Mouse (Mus musculus) intestine, embryonic 14.5 days (tissue): ENCODE data around the gene Olfr846. TPM values are rescaled to one million over a fixed set of nuclear protein-coding genes. Genes with fewer than 3 reads are reported as not detected.

Experiments
- ATAC-seq: fragments of 200-750 bp; cut with Nextera tagmentation; replicated peaks from 2 replicates; pipeline ENCODE4 v1.8.0; 2017; ENCODE audit warnings: low read depth, moderate number of reproducible peaks, moderate TSS enrichment, moderate library complexity; ENCODE audit not compliant: low FRiP score, low TSS enrichment
- DNase-seq: peaks from one replicate; pipeline ENCODE4 v3.0.0-alpha.2; 2018; ENCODE audit warnings: low spot score
- H3K27ac ChIP-seq: fragments of 300-500 bp; sonication (generic); 2 replicates; pipeline ENCODE4 v1.5.1; 2014; ENCODE audit warnings: low read depth, mild to moderate bottlenecking, control low read depth
- H3K27me3 ChIP-seq: fragments of 300-500 bp; sonication (generic); replicated peaks from 2 replicates; pipeline ENCODE4 v1.6.1; 2014; ENCODE audit warnings: low read length, control low read depth; ENCODE audit not compliant: control insufficient read depth, insufficient read depth
- H3K36me3 ChIP-seq: fragments of 300-500 bp; sonication (generic); 2 replicates; pipeline ENCODE4 v1.6.1; 2014; ENCODE audit warnings: low read length, control low read depth; ENCODE audit not compliant: control insufficient read depth, insufficient read depth
- H3K4me1 ChIP-seq: fragments of 300-500 bp; sonication (generic); replicated peaks from 2 replicates; pipeline ENCODE4 v1.6.1; 2014; ENCODE audit warnings: low read length, control low read depth, mixed read lengths; ENCODE audit not compliant: control insufficient read depth, insufficient read depth
- H3K4me2 ChIP-seq: fragments of 300-500 bp; sonication (generic); 2 replicates; pipeline ENCODE4 v1.6.1; 2014; ENCODE audit warnings: low read length
- H3K4me3 ChIP-seq: fragments of 300-500 bp; sonication (generic); 2 replicates; pipeline ENCODE4 v1.5.1; 2014; ENCODE audit warnings: low read depth, low read length, control low read depth, mixed read lengths
- H3K9ac ChIP-seq: fragments of 300-500 bp; sonication (generic); 2 replicates; pipeline ENCODE4 v1.6.1; 2014; ENCODE audit warnings: mild to moderate bottlenecking, low read length
- H3K9me3 ChIP-seq: fragments of 300-500 bp; sonication (generic); 2 replicates; pipeline ENCODE4 v1.6.1; 2016; ENCODE audit warnings: low read length, control low read depth; ENCODE audit not compliant: control insufficient read depth
- WGBS: fragments of 180-500 bp; shearing (Covaris S2); extraction: QIAGEN DNeasy Blood & Tissue Kit; methylation state at CpG from one replicate; pipeline ENCODE4 v1.1.7; 2014; 5-methylcytosine and 5-hydroxymethylcytosine counted together
- polyA plus RNA-seq: library from polyadenylated mRNA; unstranded; fragments of >200 nt; fragmentation: Nextera tagmentation; extraction: Ambion mirVana; gene quantifications from 2 replicates; pipeline ENCODE4 v1.2.1, GENCODE M21; 2014

Gene Olfr846
- polyA plus RNA-seq: not detected in 2 replicates

- H3K4me2 ChIP-seq: no peak within 1 kb of the TSS
These were observed at the start of gene Olfr846 for GRCm38 (mm10) chr9:19363905-19364304. Olfr846 (minus strand) TSS chr9:19364005.

GRCm38 (mm10) chr9:19378569-19378968 lies 14.8 kb upstream of the Olfr846 start, which contains the start of gene Olfr847:
Olfr847 (minus strand) TSS chr9:19378669.
- no peak for DNase-seq
- H3K9me3 ChIP-seq: no peaks in the 10 kb centered on the region
- no peak within 1 kb of the TSS for H3K4me2 ChIP-seq
- no peaks in the 10 kb centered on the region for H3K4me1 ChIP-seq
- no peak for ATAC-seq
- H3K27me3 ChIP-seq: no peaks in the 10 kb centered on the region
- no peak within 1 kb of the TSS for H3K4me3 ChIP-seq
- H3K27ac ChIP-seq: no peak within 1 kb of the TSS
- no peak within 1 kb of the TSS for H3K9ac ChIP-seq
- WGBS: 54% methylated on average over 1 of the region's 1 CpGs
- H3K36me3 ChIP-seq: no peaks in the 10 kb centered on the region

More at GRCm38 (mm10) chr9:19363905-19364304, at the start of gene Olfr846:
- DNase-seq: no peak
- no peaks in the 10 kb centered on the region for H3K4me1 ChIP-seq
- no peak within 1 kb of the TSS for H3K9ac ChIP-seq
- no peaks in the 10 kb centered on the region for H3K9me3 ChIP-seq
- no peaks in the 10 kb centered on the region for H3K27me3 ChIP-seq
- ATAC-seq: no peak
- WGBS: 44% methylated on average over 1 of the region's 1 CpGs
- no peak within 1 kb of the TSS for H3K27ac ChIP-seq
- no peaks in the 10 kb centered on the region for H3K36me3 ChIP-seq
- H3K4me3 ChIP-seq: no peak within 1 kb of the TSS

GRCm38 (mm10) chr9:19336157-19336556 lies 27.6 kb downstream of the Olfr846 start, which contains the start of gene Olfr845:
Olfr845 (plus strand) TSS chr9:19336457.
- Histone ChIP-seq H3K4me1 (no peaks in the 10 kb centered on the region), H3K27me3 (no peaks in the 10 kb centered on the region), H3K36me3 (no peaks in the 10 kb centered on the region), H3K4me2 (no peak within 1 kb of the TSS), H3K9me3 (no peaks in the 10 kb centered on the region), H3K4me3 (no peak within 1 kb of the TSS), H3K27ac (no peak within 1 kb of the TSS), H3K9ac (no peak within 1 kb of the TSS)
- DNase-seq: no peak
- no peak for ATAC-seq
- 69% methylated on average over 1 of the region's 1 CpGs for WGBS

GRCm38 (mm10) chr9:19316047-19316446 lies 47.8 kb downstream of the Olfr846 start, which contains the start of gene Olfr844:
Olfr844 (plus strand) TSS chr9:19316347.
- ATAC-seq (no peak), DNase-seq (no peak)
- H3K27ac ChIP-seq: no peak within 1 kb of the TSS

More at GRCm38 (mm10) chr9:19316047-19316446, 47.8 kb downstream of the Olfr846 start, which contains the start of gene Olfr844:
- H3K4me3 ChIP-seq: no peak within 1 kb of the TSS
- H3K27me3 ChIP-seq: no peaks in the 10 kb centered on the region
- 0 out of 2 replicates have a peak, but pooled peaks cover 2% of the 10 kb centered on the region for H3K9me3 ChIP-seq
- H3K4me2 ChIP-seq: no peak within 1 kb of the TSS
- H3K9ac ChIP-seq: no peak within 1 kb of the TSS
- H3K4me1 ChIP-seq: no peaks in the 10 kb centered on the region
- no peaks in the 10 kb centered on the region for H3K36me3 ChIP-seq

Other genes starting within 250 kb of the Olfr846 start
- not detected in 2 replicates for gene Olfr836, start 243.6 kb downstream of the Olfr846 start, polyA plus RNA-seq
- gene Olfr837, start 227.7 kb downstream of the Olfr846 start, polyA plus RNA-seq: 0.12 TPM in 1 of 2 replicates, not detected in the other
- gene Olfr839-ps1, start 186.7 kb downstream of the Olfr846 start, polyA plus RNA-seq: not detected in 2 replicates
- gene Olfr843, start 112.0 kb downstream of the Olfr846 start, polyA plus RNA-seq: not detected in 2 replicates
- gene Olfr844, start 47.7 kb downstream of the Olfr846 start, polyA plus RNA-seq: not detected in 2 replicates
- gene Olfr845, start 27.5 kb downstream of the Olfr846 start, polyA plus RNA-seq: not detected in 2 replicates
- gene Olfr847, start 14.7 kb upstream of the Olfr846 start, polyA plus RNA-seq: not detected in 2 replicates
- gene Olfr849, start 76.3 kb upstream of the Olfr846 start, polyA plus RNA-seq: not detected in 2 replicates
- not detected in 2 replicates for gene Olfr850, start 114.2 kb upstream of the Olfr846 start, polyA plus RNA-seq
- gene Olfr851, start 129.3 kb upstream of the Olfr846 start, polyA plus RNA-seq: not detected in 2 replicates
- not detected in 2 replicates for gene Olfr853, start 177.1 kb upstream of the Olfr846 start, polyA plus RNA-seq
- gene Olfr854, start 203.4 kb upstream of the Olfr846 start, polyA plus RNA-seq: not detected in 2 replicates
- not detected in 2 replicates for gene Olfr855, start 218.6 kb upstream of the Olfr846 start, polyA plus RNA-seq